Mouse (Mus musculus) thymus, postnatal 25 days (tissue): Measurements from ENCODE around the gene Ap1s3.
A peak's percentile ranks its signal among the peaks of the same experiment; 100 is the strongest.

Source experiments
- DNase-seq: peaks from one replicate; pipeline ENCODE4 v3.0.0; 2022

Gene Ap1s3

DNA sequence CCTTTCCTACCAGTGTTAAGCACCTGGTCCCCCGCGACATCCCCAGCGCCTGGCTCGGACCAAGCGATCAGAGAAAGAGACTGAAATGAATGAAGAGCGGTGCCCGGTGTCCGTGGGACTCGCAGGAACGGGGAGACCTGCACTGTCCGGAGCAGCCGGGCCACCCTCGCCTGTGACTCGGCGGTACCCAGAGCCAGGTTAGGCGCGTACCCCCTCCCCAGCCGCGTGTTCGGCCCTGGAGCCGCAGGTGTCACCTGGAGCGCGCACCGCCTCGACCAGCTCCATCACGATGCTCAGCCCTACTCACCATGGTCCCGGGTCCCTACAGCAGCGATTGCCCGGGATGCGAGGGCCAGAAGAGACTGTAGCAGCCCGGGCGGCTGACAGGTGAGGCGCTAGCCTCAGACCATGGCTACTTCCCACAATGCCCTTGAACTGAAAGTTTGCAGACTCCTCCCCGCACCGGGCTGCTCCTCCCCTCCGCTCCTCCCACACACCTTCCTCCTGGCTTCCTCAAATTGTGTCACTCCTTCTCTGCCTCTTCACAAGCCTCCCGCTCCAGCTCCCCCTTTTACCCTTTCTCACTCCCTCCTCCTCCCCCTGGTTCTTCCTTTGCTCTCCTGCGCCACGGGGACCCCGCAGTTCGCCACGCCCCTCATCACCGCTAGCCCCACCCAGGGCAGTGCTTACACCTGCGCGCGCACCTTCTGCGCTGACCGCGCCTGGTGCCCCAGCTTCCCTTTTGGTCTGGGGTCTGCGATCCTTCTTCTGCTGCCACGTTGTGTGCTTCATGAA, at the start of gene Ap1s3:
Gene Ap1s3, minus strand, starts transcription at position 430 of the 795 bp plus-strand sequence.
- peak; percentile 81 for DNase-seq

DNA sequence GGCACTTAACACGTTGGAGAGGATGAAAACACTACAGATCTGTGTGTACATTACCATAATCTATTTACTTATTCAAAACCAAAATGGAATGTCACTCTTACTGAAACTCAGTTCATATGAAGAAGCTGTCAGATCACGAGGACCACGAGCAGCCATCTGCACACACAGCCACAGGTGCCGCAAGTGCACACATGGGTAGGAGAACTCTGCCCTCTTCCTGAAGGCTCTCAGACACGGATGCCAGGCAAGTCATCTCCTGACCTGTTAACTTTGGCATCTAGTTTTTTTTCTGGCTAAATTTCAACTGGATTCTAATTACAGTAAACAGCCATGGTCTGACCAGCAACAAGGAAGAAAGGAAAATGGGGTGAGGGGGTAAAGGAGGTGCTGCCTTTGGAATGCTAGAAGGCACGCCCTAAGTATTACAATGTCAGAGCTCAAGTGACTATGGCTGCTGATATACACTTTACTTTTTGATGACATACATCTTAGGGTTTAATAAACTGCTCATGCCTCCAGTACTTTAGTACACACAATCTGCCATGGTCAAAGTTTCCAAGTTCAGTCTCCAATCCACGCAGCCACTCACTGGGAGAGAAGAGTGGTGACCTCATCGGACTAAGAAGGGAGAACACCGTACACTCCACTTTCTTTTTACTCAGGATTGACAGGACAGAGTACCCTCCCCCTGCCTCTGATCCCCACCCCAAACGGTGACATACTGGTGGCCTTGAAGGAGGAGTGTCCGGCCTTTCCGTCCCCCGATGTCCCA, 42.6 kb upstream of the Ap1s3 start:
- no peak for DNase-seq

DNA sequence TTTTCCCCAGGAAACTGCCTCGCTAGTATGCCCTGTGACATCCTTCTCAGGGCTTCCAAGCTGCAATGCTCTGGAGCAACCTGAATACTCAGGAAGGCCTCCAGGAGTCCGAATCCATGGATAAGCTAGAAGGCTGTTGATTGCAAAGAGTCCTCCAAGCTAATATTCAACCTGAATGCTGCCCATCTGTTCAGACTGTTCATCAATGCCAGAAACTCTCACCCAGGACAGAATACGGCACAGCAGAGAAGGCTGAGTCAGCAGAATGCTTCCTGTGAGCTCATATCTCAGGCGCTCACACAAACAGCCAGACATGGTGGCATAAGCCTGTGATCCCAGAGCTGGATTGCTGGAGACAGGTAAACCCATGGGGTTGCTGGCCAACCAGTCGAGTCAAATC, 41.3 kb upstream of the Ap1s3 start:
- DNase-seq = no peak

DNA sequence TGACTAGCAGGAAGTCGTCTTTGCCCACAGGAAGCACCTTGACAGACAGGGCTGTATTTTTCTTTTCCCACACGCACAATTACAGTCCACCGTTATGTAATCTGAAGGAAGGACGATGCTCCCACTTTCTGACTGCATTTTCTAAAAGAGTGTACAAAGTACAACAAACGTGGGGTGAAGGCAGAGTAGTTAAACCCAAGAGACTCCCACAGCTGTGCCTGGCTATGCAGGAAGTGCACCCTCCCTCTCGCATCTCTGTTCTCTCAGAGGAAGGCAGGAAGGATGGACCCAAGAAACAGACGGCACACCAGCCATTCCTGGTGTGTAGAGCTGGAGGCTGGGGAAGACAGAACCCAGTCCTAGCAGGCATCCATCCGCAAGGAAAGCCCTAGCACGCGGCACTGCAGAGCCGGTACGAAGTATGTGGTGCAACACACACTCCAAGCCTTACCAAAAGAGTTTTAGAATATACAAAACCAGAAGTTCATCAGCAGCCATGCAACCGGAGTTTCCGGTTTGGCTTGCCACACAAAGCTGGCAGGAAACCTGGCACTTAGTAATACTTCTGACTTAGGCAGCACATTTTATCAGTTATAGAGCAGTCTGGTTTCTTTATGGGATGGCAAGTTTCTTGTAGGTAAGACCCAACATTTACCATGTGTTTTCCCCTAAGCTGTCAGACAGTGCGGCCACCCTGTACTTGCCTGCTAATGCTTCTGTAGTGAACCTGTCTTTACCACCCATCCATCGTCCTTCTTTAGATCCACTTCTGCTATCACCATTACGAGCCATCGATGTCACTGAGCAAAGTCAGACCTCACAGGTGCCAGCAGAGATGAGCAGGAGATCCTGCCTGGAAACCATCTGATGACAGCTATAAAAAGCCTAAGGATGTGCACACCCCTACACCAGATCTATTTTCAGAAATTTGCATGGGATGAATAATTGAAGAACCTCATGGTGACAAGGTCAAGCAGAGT, 39.7 kb upstream of the Ap1s3 start:
- DNase-seq = peak; percentile 67

DNA sequence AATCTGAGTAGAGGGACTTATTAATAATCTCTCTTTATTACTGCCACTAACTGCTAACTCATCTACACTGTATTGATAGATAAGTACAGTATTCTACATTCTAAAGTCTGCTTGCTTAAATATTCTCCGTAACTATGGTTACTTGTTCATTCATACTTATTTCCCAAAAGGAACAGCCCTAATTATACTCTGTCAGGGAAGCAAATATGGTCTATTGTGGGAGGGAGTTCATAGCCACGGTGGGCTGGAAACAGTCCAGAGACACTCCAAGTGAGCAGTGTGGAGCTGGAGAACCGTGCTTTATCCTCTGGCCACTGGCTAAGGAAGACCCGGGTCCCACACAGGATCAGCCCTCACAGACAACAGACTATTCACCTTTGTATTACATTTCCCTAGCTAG, 38.9 kb upstream of the Ap1s3 start:
- DNase-seq = no peak

DNA sequence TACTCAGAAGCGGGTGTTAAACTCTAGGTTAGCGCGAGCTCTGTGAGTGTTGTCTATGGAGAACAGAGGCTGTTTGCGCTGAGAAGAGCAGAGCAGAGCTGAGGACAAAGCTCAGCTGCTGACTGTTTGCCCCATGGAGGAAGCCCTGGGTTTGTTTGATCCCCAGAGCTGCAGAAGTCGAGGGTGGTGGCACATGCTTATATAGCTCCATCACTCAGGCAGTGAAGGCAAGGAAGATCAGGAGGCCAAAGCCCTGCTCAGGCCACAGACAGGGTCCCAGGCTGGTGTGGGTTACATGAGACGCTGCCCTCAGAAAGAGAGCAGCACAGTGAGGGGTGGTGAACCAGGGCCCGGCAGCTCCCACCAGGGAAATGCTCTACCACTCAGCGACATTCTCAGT, 38.4 kb upstream of the Ap1s3 start:
- peak; percentile 53 for DNase-seq

DNA sequence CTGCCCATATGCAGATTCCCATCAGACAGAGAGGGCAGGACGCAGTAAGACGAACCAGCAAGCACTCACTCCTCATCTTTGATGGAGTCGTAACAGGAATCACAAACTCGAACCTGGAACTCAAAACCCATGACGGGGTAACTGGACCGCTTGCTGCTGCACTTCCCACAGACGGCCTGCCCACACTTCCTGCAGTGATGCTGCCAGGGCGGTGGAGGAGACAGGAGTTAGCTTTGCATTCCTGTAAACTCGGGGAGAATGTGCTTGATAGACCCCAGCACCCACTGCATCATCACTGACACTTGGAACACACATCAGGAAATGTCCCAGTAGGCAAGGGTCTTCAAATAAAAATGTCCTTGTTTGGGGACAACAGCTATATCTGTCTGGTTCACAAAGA, 35.6 kb upstream of the Ap1s3 start:
- no peak for DNase-seq

DNA sequence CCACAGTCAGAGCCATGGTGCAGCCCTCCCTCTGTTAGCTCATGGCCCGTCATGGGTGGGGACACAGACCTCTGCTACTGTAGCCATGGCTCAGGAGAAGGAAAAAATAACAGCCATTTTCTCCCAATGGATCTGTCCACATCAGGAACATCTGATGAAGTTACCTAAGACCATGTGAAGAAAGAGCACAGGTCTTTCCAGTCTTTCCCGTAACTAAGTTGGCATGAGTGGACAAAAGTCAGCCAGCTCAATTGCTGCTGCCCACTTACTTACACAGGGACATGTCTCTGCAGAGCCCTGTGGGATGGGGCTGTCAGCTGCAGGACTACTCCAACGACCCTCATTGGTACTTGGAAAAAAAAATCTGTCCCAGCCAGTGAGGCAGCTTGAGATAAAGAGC, 34.9 kb upstream of the Ap1s3 start:
- no peak for DNase-seq

DNA sequence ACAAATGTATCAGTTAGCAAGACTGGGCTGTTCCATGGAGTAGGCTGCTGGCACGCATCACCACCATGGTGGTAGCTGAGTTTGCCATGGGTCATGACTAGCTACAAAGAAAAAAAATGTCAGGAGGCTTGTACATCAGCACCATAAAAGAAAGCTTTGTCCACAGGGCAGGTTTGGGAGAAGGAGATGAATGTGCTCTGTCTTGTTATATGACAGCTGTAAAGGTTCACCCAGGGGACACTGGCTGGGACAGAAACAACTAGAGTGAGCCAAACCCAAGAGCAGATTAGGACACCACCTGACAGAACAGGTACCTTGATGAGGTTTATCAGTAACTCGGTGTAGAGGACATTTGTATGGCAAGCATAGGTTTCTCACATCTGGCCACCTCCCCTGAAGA, 32.9 kb upstream of the Ap1s3 start:
- no peak for DNase-seq

DNA sequence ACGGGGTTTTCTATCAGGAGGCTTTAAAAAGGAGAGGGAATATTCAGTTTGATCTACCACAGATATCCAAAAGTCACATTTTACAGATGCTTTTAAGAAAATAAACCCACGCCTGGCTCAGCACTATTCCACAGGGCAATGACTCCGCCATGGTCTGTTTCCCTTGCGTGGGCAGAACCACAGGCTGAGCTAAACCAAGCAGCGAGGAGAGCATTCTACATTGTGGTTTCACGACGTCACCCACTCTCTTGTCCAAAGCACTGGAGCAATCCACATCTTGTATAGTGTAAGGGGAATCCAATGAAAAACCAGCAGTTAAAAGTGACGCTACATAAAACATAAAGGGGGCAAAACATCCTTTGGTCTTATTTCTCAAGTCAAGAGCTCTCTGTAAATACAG, 31.7 kb upstream of the Ap1s3 start:
- no peak for DNase-seq

DNA sequence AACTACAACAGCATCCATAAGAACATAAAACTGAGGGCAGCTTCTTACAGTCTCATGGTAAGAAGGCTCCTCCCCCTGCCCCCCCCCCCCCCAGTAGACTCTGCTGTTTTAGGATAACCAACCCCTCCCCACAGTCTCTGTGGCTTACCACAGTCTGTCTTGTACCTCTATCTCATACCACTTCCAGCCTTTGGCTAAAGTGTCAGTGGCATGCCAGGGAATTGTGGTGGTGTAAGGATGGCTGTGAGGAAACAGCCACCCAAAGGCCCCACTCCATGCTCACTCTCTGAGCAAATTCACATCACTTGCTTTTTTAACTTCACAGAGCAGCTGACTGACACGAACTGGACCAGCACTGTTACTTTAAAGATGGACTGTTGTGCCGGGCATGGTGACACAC, 26.7 kb upstream of the Ap1s3 start:
- no peak for DNase-seq

DNA sequence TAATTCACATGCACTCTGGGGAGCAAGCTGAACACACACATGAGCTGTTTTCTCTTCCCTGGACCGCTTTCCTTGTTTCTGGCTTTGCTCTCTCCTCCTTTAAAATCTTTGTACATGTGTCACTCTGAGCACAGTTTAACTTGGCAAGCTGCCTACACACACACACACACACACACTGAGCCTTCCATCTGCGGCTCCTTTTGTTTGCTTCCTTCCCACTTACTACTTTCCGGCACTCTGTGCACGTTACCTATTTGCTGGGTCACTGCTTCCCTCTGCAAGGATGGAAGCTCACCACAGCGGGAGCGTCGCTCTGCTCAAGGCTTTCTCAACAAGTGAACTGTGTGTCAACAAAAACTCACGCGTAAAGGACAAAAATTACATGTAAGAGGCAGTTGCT, 25.6 kb upstream of the Ap1s3 start:
- DNase-seq = no peak

DNA sequence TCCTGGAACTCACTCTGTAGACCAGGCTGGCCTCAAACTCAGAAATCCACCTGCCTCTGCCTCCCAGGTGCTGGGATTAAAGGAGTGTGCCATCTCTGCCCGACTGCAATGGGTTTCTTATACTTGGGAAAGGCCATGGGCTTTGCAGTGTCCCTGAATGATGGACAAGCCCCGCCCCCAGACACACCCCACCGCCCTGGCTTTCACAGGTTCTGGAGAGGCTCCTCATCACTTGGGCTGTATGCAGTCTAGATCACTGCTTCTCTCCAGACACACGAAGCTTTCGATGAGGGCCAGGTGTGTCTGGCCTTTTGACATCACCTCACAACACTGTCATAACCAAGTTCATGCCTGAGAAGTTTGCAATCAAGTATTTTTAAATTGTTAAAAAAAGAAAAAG, 25.2 kb upstream of the Ap1s3 start:
- DNase-seq = no peak

DNA sequence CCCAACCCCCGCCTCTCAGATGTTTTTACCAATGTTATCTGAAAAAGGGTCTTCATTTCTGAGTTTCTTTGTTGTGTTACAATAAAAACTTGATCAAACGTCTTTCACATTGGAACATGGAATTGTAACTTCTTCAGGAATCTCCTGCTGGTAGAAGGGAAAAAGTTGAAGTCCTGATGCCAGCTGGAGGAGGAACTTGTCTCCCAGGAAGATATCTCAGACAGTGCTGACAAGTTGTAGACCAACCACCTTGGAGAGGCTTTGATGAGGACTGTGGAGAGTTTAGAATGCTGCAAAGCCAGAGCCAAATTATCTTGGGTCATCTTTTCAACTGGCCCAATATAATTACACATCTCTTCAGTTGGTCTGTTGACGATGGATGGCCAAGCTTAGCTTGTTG, 20.7 kb upstream of the Ap1s3 start:
- DNase-seq = no peak

DNA sequence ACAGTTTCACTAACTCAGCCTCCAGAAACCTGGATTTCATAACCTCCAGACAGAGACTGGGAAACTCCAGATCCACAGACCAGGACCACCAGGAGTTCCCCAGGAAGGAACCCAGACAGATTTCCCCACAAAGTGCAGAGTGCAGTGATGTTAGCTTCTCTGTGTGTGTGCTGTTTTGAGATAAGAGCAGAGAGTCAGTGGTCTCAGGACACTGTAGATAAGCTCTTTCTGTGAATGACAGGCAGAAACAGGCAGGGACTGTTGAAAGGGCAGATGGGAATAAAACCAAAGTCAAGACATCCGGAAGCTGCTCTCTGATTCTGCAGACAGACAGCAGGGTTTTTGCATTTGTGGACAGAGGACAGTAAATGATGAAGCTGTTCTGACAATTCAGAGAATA, 15.5 kb upstream of the Ap1s3 start:
- DNase-seq = no peak

DNA sequence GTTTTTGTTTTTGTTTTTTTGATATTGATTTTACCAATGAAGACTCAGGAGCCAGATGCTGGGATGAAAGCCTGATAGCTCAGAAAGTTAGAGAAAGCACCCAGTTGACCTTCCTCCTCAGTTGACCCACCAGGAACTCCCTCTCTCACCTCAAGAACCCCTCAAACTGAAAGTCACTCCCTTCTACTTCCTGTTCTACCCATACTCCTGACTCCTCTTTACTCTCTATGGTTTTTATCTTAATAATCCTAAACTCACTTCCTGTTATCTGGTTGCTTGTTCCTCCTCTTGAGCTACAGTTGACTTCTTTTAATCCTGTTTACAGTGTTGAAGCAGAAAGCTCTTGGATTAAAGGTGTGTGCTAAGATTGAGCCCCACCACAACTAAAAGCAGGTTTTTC, 12.3 kb upstream of the Ap1s3 start:
- no peak for DNase-seq

DNA sequence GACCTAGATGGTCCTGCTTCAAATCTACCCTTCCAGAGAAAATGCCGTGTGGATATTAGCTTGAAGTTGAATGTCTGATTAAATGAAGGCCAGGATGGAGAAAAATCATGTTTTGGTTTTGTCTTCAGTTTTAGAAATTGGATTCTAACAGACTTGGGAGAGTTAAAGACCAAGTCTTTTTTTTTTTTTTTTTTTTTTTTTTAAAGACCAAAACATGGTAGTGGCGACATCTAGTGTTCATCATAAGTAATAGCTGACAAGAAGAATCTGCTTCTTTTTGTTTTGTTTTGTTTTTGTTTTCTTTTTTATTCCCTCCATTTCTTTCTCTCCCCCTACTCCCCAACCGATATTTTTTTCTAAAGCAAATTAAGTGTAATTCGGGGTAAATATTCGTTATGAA, 11.2 kb upstream of the Ap1s3 start:
- DNase-seq = no peak

DNA sequence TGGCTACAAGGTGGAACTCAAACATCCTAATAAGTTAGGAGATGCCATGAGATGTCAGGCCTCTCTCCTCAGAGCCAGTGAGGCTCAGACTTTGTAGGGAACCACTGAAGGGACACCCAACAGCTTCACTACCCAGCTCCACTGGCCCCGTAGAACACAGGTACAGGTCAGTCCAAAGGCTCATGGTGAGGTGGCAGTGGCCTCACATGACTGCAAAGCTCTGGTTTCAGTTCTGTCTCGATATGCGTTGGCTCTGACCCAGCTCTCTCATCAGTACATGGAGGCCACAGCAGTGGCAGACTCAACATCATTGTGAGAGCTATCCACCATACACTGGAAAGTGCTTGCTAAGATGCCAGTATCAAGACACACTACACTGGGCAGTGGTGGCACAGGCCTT, 9.0 kb upstream of the Ap1s3 start:
- DNase-seq = no peak

DNA sequence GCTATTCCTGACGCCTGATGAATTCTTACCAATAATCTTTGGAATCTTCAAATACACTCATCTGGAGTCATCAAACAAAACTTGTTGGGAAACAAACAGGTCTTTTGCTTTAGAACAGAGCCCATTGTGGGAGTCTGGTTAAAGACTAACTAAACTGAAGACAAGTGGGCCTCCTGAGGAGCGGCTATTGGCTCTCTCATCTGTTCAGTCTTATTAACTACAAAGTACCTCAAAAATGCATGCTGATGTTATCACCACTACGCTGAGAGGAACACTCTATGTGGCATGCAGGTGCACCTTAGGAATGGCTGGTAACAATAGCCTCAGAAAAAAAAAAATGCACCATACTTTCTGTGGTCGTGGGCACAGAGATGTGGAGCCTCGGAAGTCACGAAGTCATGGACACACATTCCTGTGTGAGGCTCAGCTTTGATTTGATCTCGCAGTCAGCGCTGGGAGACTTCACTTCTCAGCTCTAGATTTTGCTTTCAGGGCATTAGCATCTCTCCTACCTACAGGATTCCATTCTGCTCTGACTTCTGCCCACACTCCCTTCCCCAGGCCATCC, 6.4 kb upstream of the Ap1s3 start:
- DNase-seq = no peak

DNA sequence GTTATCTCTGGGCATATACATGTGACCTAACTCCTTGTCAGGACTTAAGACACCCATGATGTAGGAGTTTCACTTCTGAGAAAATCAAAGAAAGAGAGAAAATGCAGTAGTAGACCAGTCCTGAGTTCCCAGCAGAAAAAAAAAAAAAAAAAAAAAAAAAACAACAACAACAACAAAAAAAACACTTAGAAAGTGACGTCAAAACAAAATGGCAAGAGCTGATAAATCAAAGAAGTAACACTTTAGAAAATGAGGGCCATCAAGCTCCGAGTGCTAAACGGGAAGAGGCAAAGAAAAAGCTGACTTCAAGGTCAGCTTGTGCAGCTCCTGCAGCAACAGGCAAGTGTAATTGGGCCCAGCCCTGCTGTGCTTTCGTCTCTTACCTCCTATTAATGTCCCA, 3.9 kb upstream of the Ap1s3 start:
- DNase-seq = no peak

DNA sequence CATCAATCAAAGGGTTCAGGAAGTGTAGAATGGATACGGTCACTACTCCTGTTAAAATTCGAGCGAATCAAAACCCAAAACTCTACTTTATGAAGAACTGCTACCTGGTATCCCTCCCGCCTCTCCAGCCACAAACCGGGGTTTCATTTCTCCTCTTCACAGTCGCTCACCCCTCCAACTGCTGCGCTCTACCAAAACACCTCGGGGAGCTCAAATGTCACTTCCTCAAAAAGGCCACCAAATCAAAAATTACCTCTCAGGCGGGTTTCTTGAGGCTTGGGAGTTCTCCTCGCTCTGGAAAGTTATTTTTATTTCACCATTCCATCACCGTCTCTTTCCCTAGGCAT, 603 bp downstream of the Ap1s3 start:
- DNase-seq = peak; percentile 17

DNA sequence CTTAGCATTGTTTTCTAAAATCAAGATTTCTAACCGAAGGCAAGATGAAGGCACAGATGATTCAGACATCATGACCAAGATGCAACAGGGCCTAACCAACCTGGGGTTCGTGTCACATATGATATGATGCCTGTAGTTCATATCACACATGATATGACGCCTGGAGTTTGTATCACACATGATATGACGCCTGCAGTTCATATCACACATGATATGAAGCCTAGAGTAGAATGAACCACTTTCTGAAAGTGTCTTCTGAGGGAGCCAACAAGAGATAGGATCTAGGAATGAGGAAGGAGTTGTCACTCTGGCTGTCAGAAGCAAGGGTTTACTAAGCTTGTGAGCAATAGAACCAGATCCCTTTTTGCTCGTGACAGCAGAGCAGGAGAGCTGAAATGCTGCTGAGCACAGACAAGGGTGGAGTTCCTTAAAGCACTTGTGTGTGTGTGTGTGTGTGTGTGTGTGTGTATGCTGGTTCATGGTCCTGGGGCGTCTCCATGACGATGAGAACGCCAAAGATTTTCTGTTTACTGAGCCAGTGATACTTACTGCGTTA, 2.3 kb downstream of the Ap1s3 start:
- no peak for DNase-seq

DNA sequence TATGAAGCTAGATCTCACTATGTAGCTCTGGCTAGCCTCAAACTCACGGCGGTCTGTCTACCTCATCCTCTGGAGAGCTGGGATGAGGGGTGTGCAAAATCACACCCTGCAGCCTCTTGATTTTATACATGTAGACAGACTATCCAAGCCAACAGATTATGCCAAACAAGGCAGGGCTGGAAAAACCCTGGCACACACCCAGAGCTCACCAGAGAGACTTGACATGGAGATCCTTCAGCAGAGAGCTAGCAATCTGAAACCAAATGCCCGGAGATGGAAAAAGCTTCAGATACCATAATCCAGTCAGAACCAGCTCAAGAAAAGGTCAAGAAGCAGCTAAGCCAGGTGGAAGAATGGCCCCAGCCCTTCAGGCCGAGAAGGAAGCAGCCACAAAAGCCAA, 6.9 kb downstream of the Ap1s3 start:
- DNase-seq = no peak
